Mouse (Mus musculus) intestine, embryonic 15.5 days (tissue): Measurements from ENCODE around the gene Olfr128. TPM values are rescaled to one million over a fixed set of nuclear protein-coding genes. Genes with fewer than 3 reads are reported as not detected.
"Not testable (repeated sequence)": the region's sequence is repeated elsewhere in the genome, so short reads cannot be mapped to it uniquely, and the experiment has no call there.

ENCODE experiments used
- ATAC-seq: fragments of 200-750 bp; cut with Nextera tagmentation; 2 replicates; pipeline ENCODE4 v1.8.0; 2017; ENCODE audit warnings: moderate TSS enrichment, moderate library complexity
- H3K27ac ChIP-seq: fragments of 300-500 bp; sonication (generic); 2 replicates; pipeline ENCODE4 v1.5.1; 2015; ENCODE audit warnings: mild to moderate bottlenecking, inconsistent platforms
- H3K27me3 ChIP-seq: fragments of 300-500 bp; sonication (generic); replicated peaks from 2 replicates; pipeline ENCODE4 v1.6.1; 2015; ENCODE audit warnings: inconsistent platforms
- H3K36me3 ChIP-seq: fragments of 300-500 bp; sonication (generic); 2 replicates; pipeline ENCODE4 v1.6.1; 2015; ENCODE audit warnings: inconsistent platforms
- H3K4me1 ChIP-seq: fragments of 300-500 bp; sonication (generic); replicated peaks from 2 replicates; pipeline ENCODE4 v1.6.1; 2015; ENCODE audit warnings: inconsistent platforms
- H3K4me2 ChIP-seq: fragments of 300-500 bp; sonication (generic); replicated peaks from 2 replicates; pipeline ENCODE4 v1.6.1; 2015; ENCODE audit warnings: mild to moderate bottlenecking, inconsistent platforms
- H3K4me3 ChIP-seq: fragments of 300-500 bp; sonication (generic); replicated peaks from 2 replicates; pipeline ENCODE4 v1.5.1; 2015; ENCODE audit warnings: inconsistent platforms
- H3K9ac ChIP-seq: fragments of 300-500 bp; sonication (generic); 2 replicates; pipeline ENCODE4 v1.6.1; 2015; ENCODE audit warnings: inconsistent platforms
- H3K9me3 ChIP-seq: fragments of 300-500 bp; sonication (generic); 2 replicates; pipeline ENCODE4 v1.6.1; 2016; ENCODE audit warnings: inconsistent platforms
- WGBS: fragments of 180-500 bp; shearing (Covaris S2); methylation state at CpG from one replicate; pipeline ENCODE4 v1.1.7; 2015; 5-methylcytosine and 5-hydroxymethylcytosine counted together
- polyA plus RNA-seq: library from polyadenylated mRNA; unstranded; fragments of >200 nt; fragmentation: Nextera tagmentation; extraction: Ambion mirVana; gene quantifications from 2 replicates; pipeline ENCODE4 v1.2.1, GENCODE M21; 2015

Olfr128 gene
- polyA plus RNA-seq, result not detected in 2 replicates

DNA sequence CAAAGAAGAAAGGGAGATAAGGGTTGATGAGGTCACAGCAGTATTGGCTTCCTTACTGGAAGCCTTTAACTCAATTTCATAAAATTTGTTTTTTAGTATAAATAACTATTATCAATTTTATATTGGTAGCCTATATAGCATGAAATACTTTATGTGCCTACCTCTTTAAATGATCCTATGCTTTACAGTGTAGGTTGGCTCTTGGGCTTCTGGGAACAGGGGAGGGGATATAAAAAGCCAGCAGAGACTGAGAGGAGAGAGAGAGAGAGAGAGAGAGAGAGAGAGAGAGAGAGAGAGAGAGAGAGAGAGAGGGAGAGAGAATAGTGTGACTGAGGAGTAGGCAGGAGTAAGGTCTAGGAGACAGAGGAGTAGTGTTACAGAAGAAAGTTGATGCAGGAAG is at the start of gene Olfr128:
Gene Olfr128, plus strand, starts transcription at position 301 of the 400 bp plus-strand sequence.
- H3K9me3 ChIP-seq, result no peaks in the 10 kb centered on the region
- H3K27ac ChIP-seq, result no peak within 1 kb of the TSS
- no peaks in the 10 kb centered on the region for H3K27me3 ChIP-seq
- no peak within 1 kb of the TSS for H3K4me3 ChIP-seq
- H3K9ac ChIP-seq, result no peak within 1 kb of the TSS
- H3K4me2 ChIP-seq, result no peak within 1 kb of the TSS
- H3K4me1 ChIP-seq, result no peaks in the 10 kb centered on the region
- no peaks in the 10 kb centered on the region for H3K36me3 ChIP-seq
- no peak for ATAC-seq

DNA sequence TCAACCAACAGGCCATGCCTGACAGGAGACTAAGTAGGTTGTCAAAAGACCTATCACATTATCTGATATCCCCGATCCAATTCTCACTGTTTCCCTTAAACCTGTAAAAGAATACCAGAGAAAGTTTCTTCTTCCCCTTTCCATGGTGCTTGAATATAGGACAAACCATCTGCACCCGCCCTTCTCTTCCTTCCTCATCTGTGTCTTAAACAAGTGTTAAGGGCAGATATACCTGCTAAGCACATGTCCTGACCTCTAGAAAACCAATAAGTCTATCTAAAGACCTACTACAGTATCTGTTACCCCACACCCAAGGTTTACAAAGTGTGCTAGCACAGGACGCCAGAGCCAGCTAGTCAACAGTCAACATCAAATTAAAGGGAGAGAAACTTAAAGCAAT is 46.5 kb upstream of the Olfr128 start:
- no peaks in the 10 kb centered on the region for H3K36me3 ChIP-seq
- H3K4me1 ChIP-seq, result no peaks in the 10 kb centered on the region
- ATAC-seq, result no peak
- WGBS, result 83% methylated on average over 3 of the region's 3 CpGs
- no peak overlapping the region for H3K9ac ChIP-seq
- no peaks in the 10 kb centered on the region for H3K27me3 ChIP-seq
- no peak overlapping the region for H3K27ac ChIP-seq
- H3K4me2 ChIP-seq, result no peak overlapping the region
- H3K9me3 ChIP-seq, result no peaks in the 10 kb centered on the region
- H3K4me3 ChIP-seq, result no peak overlapping the region

DNA sequence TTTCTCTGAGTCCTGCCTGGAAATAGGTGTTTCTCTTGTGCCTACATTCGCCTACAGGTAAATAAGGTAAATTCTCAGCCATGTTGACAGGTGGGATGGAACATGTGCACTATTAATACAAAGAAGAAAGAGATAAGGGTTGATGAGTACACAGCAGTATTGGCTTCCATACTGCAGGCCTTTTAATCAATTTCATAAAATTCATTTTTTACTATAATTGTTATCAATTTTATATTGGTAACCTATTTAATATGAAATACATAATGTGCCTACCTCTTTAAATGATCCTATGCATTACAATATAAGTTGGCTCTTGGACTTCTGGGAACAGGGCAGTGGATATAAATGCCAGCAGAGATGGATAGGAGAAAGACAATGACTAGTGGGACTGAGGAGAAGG is 20.2 kb upstream of the Olfr128 start, which contains the start of gene Olfr127:
Gene Olfr127, plus strand, starts transcription at position 301 of the 400 bp plus-strand sequence.
- no peak for ATAC-seq
- Histone ChIP-seq H3K27ac (no peak within 1 kb of the TSS), H3K36me3 (no peaks in the 10 kb centered on the region), H3K4me2 (no peak within 1 kb of the TSS), H3K4me3 (no peak within 1 kb of the TSS), H3K4me1 (no peaks in the 10 kb centered on the region), H3K27me3 (no peaks in the 10 kb centered on the region), H3K9me3 (no peaks in the 10 kb centered on the region), H3K9ac (no peak within 1 kb of the TSS)
- WGBS, result 76% methylated on average over 1 of the region's 1 CpGs

DNA sequence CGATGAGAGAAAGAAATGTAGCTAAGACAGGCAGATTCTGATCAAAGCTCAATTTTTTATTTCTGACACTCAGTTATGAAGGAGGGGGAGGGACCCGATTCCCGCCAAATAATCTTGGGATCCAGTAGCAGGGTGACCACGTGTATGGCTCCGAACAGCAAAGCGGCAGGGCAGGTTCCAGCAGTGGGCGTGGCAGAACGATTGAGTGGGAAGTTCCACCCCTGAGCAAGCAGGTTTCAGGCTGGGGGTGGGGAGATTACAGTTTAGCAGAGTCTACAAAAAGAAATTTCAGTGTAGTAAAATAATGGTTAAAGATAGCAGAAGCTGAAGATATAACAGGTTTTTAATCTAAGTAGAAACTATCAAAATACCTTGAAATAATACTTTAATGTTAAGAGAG is 13.5 kb upstream of the Olfr128 start:
- 62% methylated on average over 8 of the region's 8 CpGs for WGBS
- not testable (repeated sequence) for ATAC-seq, H3K4me1 ChIP-seq, H3K9ac ChIP-seq, H3K27me3 ChIP-seq, H3K27ac ChIP-seq, H3K9me3 ChIP-seq, H3K36me3 ChIP-seq, H3K4me2 ChIP-seq, H3K4me3 ChIP-seq

DNA sequence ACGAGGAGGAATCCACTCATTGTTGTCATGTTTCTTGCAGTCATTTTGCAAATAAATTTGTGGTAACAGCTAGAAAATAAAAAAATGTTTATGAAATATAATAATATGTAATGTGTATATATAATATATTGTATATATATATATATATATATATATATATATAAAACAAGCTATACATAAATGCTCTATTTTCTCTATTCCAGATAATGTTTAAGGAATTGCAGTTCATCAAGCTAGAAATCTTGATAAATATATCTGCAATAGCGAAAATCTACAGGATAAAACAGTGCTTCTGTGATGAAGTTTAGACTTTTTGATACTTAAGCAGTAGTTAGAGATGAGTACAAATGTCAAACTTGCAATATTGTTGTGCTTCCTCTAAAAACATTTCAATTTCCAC is 32.6 kb downstream of the Olfr128 start, which contains the start of gene Olfr761:
Gene Olfr761, minus strand, starts transcription at position 101 of the 400 bp plus-strand sequence.
- no peak within 1 kb of the TSS for H3K4me2 ChIP-seq
- H3K9me3 ChIP-seq, result no peaks in the 10 kb centered on the region
- H3K4me1 ChIP-seq, result no peaks in the 10 kb centered on the region
- no peaks in the 10 kb centered on the region for H3K36me3 ChIP-seq
- no peaks in the 10 kb centered on the region for H3K27me3 ChIP-seq
- H3K27ac ChIP-seq, result no peak within 1 kb of the TSS
- no peak within 1 kb of the TSS for H3K9ac ChIP-seq
- no peak within 1 kb of the TSS for H3K4me3 ChIP-seq
- no peak for ATAC-seq
- 78% methylated on average over 2 of the region's 2 CpGs for WGBS

DNA sequence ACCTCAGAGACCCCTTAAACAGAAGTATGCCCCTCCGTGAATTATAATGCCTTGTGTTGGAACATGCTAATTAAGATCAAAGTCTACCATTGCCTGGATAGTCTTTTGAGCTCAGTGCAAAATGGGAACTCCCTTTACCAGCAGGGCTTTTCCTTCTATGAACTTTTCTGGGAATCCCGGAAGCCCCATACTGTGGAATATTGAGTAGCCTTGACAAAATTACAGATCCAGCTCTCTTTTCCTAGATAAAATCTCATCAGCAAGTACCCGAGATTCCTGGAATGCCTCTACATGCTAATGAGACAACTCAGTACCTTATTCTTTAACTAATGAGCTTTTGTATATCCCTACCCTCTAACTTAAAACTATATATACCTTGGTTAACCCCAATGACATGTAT is 53.2 kb downstream of the Olfr128 start:
- H3K4me3 ChIP-seq, result no peak overlapping the region
- ATAC-seq, result no peak
- no peak overlapping the region for H3K4me2 ChIP-seq
- H3K27me3 ChIP-seq, result no peaks in the 10 kb centered on the region
- no peak overlapping the region for H3K9ac ChIP-seq
- WGBS, result 74% methylated on average over 3 of the region's 3 CpGs
- H3K27ac ChIP-seq, result no peak overlapping the region
- no peaks in the 10 kb centered on the region for H3K36me3 ChIP-seq
- no peaks in the 10 kb centered on the region for H3K4me1 ChIP-seq
- no peaks in the 10 kb centered on the region for H3K9me3 ChIP-seq

Other genes with a start within 250 kb of the Olfr128 start
- not detected in 2 replicates for gene Olfr119, start 224.0 kb upstream of the Olfr128 start, polyA plus RNA-seq
- gene Olfr120, start 198.7 kb upstream of the Olfr128 start, polyA plus RNA-seq, result not detected in 2 replicates
- gene Olfr121, start 171.7 kb upstream of the Olfr128 start, polyA plus RNA-seq, result not detected in 2 replicates
- gene Olfr122, start 151.9 kb upstream of the Olfr128 start, polyA plus RNA-seq, result not detected in 2 replicates
- gene Olfr123, start 127.0 kb upstream of the Olfr128 start, polyA plus RNA-seq, result not detected in 2 replicates
- gene Olfr124, start 120.7 kb upstream of the Olfr128 start, polyA plus RNA-seq, result not detected in 2 replicates
- not detected in 2 replicates for gene Olfr125, start 87.6 kb upstream of the Olfr128 start, polyA plus RNA-seq
- gene Olfr126, start 73.1 kb upstream of the Olfr128 start, polyA plus RNA-seq, result not detected in 2 replicates
- gene Olfr127, start 20.1 kb upstream of the Olfr128 start, polyA plus RNA-seq, result not detected in 2 replicates
- gene Olfr761, start 32.5 kb downstream of the Olfr128 start, polyA plus RNA-seq, result not detected in 2 replicates
- gene Olfr129, start 139.5 kb downstream of the Olfr128 start, polyA plus RNA-seq, result not detected in 2 replicates
- not detected in 2 replicates for gene Olfr130, start 143.4 kb downstream of the Olfr128 start, polyA plus RNA-seq
- gene Olfr131, start 168.1 kb downstream of the Olfr128 start, polyA plus RNA-seq, result not detected in 2 replicates
- gene Olfr132, start 214.0 kb downstream of the Olfr128 start, polyA plus RNA-seq, result not detected in 2 replicates
- gene Olfr133, start 224.7 kb downstream of the Olfr128 start, polyA plus RNA-seq, result not detected in 2 replicates